Mouse (Mus musculus): ENCODE measurements around the gene Shroom3.

- TF ChIP-seq GATA1 (IDR thresholded peaks at IDR 0.05; ENCODE audit: borderline replicate concordance, low read length) (no peak), FLI1 (IDR thresholded peaks at IDR 0.05; ENCODE audit: low read length) (no peak)
Observed at GRCm38 (mm10) chr5:92915421-92915820, 232.2 kb downstream of the Shroom3 start.
